Mouse (Mus musculus) liver, embryonic 11.5 days (tissue): ENCODE results near the gene Vmn2r82. TPM values are rescaled to one million over a fixed set of nuclear protein-coding genes. Genes with fewer than 3 reads are reported as not detected.

Source experiments
- polyA plus RNA-seq: library from polyadenylated mRNA; unstranded; fragments of >200 nt; fragmentation: Nextera tagmentation; extraction: Ambion mirVana; gene quantifications from 2 replicates; pipeline ENCODE4 v1.2.1, GENCODE M21; 2014

The Vmn2r82 gene
- polyA plus RNA-seq, 1 experiment from 2014 or later = not detected

Other genes starting within 250 kb of the Vmn2r82 start
- not detected in 2 replicates for gene Vmn2r80, start 207.8 kb upstream of the Vmn2r82 start, polyA plus RNA-seq
- gene Vmn2r81, start 108.8 kb upstream of the Vmn2r82 start, polyA plus RNA-seq = not detected in 2 replicates
- gene Vmn2r83, start 112.2 kb downstream of the Vmn2r82 start, polyA plus RNA-seq = not detected in 2 replicates
- 27.1 and 30.1 TPM in 2 replicates for gene Plpp2, start 177.3 kb downstream of the Vmn2r82 start, polyA plus RNA-seq
- 33.1 and 36.5 TPM in 2 replicates for gene Mier2, start 198.7 kb downstream of the Vmn2r82 start, polyA plus RNA-seq
- not detected in 2 replicates for gene Theg, start 230.8 kb downstream of the Vmn2r82 start, polyA plus RNA-seq